Mouse (Mus musculus) C2C12 (cell line): Measurements from ENCODE around the gene Gm7271.

ENCODE experiments used
- CTCF ChIP-seq: IDR thresholded peaks from one replicate; pipeline ENCODE4 v1.5.1; 2011; ENCODE audit not compliant: control insufficient read depth, insufficient read depth, insufficient read length
- MAX ChIP-seq: IDR thresholded peaks from one replicate; pipeline ENCODE4 v1.6.1; 2011; ENCODE audit warnings: mild to moderate bottlenecking, control low read depth
- MYOG ChIP-seq: IDR thresholded peaks from one replicate; pipeline ENCODE4 v1.6.1; 2011; ENCODE audit not compliant: control insufficient read depth, insufficient read length; ENCODE audit errors: extremely low read depth
- USF1 ChIP-seq: IDR thresholded peaks from one replicate; pipeline ENCODE4 v1.6.1; 2011; ENCODE audit warnings: low read depth, mild to moderate bottlenecking, control low read depth, moderate library complexity

DNA sequence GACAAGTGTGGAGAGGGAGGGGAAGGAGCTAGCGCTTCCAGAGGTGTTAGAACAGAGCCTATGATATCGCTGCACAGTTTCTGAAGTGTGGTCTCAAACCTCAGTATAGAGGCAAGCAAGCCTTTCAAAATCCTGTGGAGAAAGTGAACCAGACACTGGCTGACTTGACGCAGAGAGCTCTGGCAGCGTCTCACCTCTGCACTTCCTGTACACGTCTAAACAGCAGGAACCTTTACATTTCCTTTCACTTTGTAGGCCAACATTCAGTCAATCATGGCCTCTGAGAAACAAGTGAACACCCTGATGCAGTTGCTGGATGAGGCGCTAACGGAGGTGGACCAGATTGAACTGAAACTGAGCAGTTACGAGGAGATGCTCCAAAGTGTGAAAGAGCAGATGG lies 59.4 kb downstream of the Gm7271 start:
- TF ChIP-seq CTCF, result no peak
- TF ChIP-seq MAX, result no peak
- TF ChIP-seq MYOG, result no peak
- TF ChIP-seq USF1, result no peak
